Mouse (Mus musculus): ENCODE data around the gene Ddb2. TPM values are rescaled to one million over a fixed set of nuclear protein-coding genes. Genes with fewer than 3 reads are reported as not detected.
A peak's percentile ranks its signal among the peaks of the same experiment; 100 is the strongest.

Ddb2 gene
- total and polyA plus RNA-seq, 2 experiments from 2014 or later: 10.2 to 12.9 TPM

GRCm38 (mm10) chr2:91278749-91279371 lies 42.1 kb upstream of the Ddb2 start:
- Histone ChIP-seq H3K4me2 (ENCODE audit: low read depth) (no peak overlapping the region), H3K4me3 (ENCODE audit: low read depth, low read length) (no peak overlapping the region), H3K27me3 (ENCODE audit: insufficient read depth, low read length) (no peaks in the 10 kb centered on the region), H3K9me3 (ENCODE audit: low read length) (no peaks in the 10 kb centered on the region), H3K9ac (no peak overlapping the region), H3K4me1 (ENCODE audit: insufficient read depth) (no peaks in the 10 kb centered on the region), H3K27ac (ENCODE audit: low read depth, low read length) (no peak overlapping the region), H3K36me3 (ENCODE audit: insufficient read depth) (peaks cover 56% of the 10 kb centered on the region)
- ATAC-seq (peak; percentile 65), DNase-seq (peak; percentile 65)
- TF ChIP-seq CTCF (IDR thresholded peaks at IDR 0.05; ENCODE audit: low read depth): peak; percentile 74
- WGBS: 43% methylated on average over 10 of the region's 10 CpGs

GRCm38 (mm10) chr2:91269687-91270133 lies 32.9 kb upstream of the Ddb2 start:
- ATAC-seq (no peak), DNase-seq (no peak)
- H3K9ac ChIP-seq: no peak overlapping the region
- no peak overlapping the region for H3K4me2 ChIP-seq (ENCODE audit: low read depth)
- peaks cover 68% of the 10 kb centered on the region for H3K36me3 ChIP-seq (ENCODE audit: insufficient read depth)
- H3K27me3 ChIP-seq (ENCODE audit: insufficient read depth, low read length): no peaks in the 10 kb centered on the region
- WGBS: 91% methylated on average over 8 of the region's 8 CpGs
- TF ChIP-seq CTCF (IDR thresholded peaks at IDR 0.05; ENCODE audit: low read depth): no peak
- H3K27ac ChIP-seq (ENCODE audit: low read depth, low read length): no peak overlapping the region
- no peak overlapping the region for H3K4me3 ChIP-seq (ENCODE audit: low read depth, low read length)
- H3K4me1 ChIP-seq (ENCODE audit: insufficient read depth): 0 out of 2 replicates have a peak, but pooled peaks cover 5% of the 10 kb centered on the region
- no peaks in the 10 kb centered on the region for H3K9me3 ChIP-seq (ENCODE audit: low read length)

DNA sequence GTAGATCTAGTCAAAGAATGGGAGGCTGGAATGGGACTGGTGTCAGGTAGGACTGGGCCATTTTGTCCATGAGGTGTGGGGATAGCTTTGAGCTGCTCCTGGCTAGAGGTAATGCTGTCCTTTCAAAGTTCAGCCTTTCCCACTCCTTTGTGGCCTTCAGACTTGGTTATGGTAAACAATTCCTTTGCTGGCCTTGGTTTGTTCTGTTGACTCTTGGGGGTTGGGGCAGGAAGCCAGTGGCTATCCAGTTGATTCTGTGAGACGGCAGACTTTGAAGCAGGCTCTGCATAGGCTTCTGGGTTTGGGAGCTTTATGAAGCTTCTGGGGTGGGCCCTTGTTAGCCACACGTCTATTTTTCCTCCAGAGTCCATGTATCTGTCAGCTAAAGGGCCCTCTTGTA lies 31.9 kb upstream of the Ddb2 start:
- WGBS: 81% methylated on average over 2 of the region's 2 CpGs
- H3K36me3 ChIP-seq (ENCODE audit: insufficient read depth): peaks cover 58% of the 10 kb centered on the region
- ATAC-seq: no peak

GRCm38 (mm10) chr2:91268042-91268441 lies 31.3 kb upstream of the Ddb2 start:
- no peak overlapping the region for H3K27ac ChIP-seq (ENCODE audit: low read depth, low read length)
- H3K36me3 ChIP-seq (ENCODE audit: insufficient read depth): peaks cover 51% of the 10 kb centered on the region
- no peak overlapping the region for H3K4me2 ChIP-seq (ENCODE audit: low read depth)
- no peaks in the 10 kb centered on the region for H3K27me3 ChIP-seq (ENCODE audit: insufficient read depth, low read length)
- WGBS: 94% methylated on average over 3 of the region's 3 CpGs
- no peaks in the 10 kb centered on the region for H3K9me3 ChIP-seq (ENCODE audit: low read length)
- H3K4me1 ChIP-seq (ENCODE audit: insufficient read depth): 0 out of 2 replicates have a peak, but pooled peaks cover 9% of the 10 kb centered on the region
- no peak for ATAC-seq
- no peak overlapping the region for H3K4me3 ChIP-seq (ENCODE audit: low read depth, low read length)
- no peak for DNase-seq
- H3K9ac ChIP-seq: no peak overlapping the region
- no peak for TF ChIP-seq CTCF (IDR thresholded peaks at IDR 0.05; ENCODE audit: low read depth)

More for the DNA sequence above, 31.9 kb upstream of the Ddb2 start:
- Histone ChIP-seq H3K4me1 (ENCODE audit: insufficient read depth) (0 out of 2 replicates have a peak, but pooled peaks cover 9% of the 10 kb centered on the region), H3K9me3 (ENCODE audit: low read length) (no peaks in the 10 kb centered on the region), H3K27ac (ENCODE audit: low read depth, low read length) (no peak overlapping the region), H3K27me3 (ENCODE audit: insufficient read depth, low read length) (no peaks in the 10 kb centered on the region), H3K4me2 (ENCODE audit: low read depth) (no peak overlapping the region), H3K4me3 (ENCODE audit: low read depth, low read length) (no peak overlapping the region), H3K9ac (no peak overlapping the region)
- no peak for TF ChIP-seq CTCF (IDR thresholded peaks at IDR 0.05; ENCODE audit: low read depth)
- no peak for DNase-seq

DNA sequence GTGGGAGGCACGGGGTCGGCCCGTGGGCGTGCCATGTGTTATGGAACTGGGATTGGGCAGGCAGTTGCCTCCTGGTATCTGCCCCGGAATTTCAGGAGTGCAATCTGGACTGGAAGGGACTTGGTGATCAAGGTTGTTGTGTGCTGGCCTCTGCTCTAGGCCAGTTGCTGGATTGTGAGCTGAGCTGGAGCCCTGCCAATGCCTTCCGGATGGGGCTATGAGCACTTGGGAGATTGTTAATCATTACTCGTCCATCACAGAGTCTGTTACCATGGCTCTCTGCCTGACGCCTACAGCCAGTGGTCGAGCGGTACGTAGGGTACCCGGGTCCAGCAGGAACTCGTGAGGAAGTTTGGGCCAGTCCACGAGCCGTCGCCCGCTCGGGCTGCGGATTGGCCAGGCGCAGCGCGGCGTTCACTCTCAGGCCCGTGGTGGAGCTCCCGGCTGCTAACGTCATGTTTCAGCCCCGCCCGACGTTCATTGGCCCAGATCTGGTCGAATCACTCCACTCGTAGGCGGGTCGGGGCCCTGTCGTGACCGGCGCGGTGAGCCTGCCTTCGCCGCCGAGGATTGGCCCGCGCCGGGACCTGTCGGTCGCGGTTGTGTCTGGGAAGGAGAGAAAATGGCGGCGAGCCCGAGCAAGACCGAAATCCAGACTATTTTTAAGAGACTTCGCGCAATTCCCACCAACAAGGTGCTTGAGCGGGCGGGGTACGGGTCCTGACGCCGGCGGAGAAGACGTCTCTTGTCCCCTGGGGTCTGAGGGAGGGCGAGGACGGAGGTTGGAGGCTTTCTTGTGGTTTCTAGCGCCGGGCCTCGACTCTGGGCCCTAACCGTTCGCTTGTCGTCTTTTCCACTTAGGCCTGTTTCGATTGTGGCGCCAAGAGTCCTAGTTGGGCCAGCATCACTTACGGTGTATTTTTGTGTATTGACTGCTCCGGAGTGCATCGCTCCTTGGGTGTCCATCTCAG lies 28.2 kb upstream of the Ddb2 start, which contains the start of gene Arfgap2:
Gene Arfgap2 (plus strand): TSS at position 264 of the 971 bp plus-strand sequence.
- Histone ChIP-seq H3K9ac (peak within 1 kb of the TSS; percentile 84), H3K27me3 (ENCODE audit: insufficient read depth, low read length) (no peaks in the 10 kb centered on the region), H3K36me3 (ENCODE audit: insufficient read depth) (peaks cover 31% of the 10 kb centered on the region), H3K9me3 (ENCODE audit: low read length) (no peaks in the 10 kb centered on the region), H3K27ac (ENCODE audit: low read depth, low read length) (peak within 1 kb of the TSS; percentile 92), H3K4me3 (ENCODE audit: low read depth, low read length) (peak within 1 kb of the TSS; percentile 79), H3K4me1 (ENCODE audit: insufficient read depth) (0 out of 2 replicates have a peak, but pooled peaks cover 9% of the 10 kb centered on the region), H3K4me2 (ENCODE audit: low read depth) (peak within 1 kb of the TSS; percentile 92)
- 4% methylated on average over 72 of the region's 72 CpGs for WGBS
- peak; percentile 99 for ATAC-seq
- DNase-seq: peak; percentile 99
- TF ChIP-seq CTCF (IDR thresholded peaks at IDR 0.05; ENCODE audit: low read depth): no peak

DNA sequence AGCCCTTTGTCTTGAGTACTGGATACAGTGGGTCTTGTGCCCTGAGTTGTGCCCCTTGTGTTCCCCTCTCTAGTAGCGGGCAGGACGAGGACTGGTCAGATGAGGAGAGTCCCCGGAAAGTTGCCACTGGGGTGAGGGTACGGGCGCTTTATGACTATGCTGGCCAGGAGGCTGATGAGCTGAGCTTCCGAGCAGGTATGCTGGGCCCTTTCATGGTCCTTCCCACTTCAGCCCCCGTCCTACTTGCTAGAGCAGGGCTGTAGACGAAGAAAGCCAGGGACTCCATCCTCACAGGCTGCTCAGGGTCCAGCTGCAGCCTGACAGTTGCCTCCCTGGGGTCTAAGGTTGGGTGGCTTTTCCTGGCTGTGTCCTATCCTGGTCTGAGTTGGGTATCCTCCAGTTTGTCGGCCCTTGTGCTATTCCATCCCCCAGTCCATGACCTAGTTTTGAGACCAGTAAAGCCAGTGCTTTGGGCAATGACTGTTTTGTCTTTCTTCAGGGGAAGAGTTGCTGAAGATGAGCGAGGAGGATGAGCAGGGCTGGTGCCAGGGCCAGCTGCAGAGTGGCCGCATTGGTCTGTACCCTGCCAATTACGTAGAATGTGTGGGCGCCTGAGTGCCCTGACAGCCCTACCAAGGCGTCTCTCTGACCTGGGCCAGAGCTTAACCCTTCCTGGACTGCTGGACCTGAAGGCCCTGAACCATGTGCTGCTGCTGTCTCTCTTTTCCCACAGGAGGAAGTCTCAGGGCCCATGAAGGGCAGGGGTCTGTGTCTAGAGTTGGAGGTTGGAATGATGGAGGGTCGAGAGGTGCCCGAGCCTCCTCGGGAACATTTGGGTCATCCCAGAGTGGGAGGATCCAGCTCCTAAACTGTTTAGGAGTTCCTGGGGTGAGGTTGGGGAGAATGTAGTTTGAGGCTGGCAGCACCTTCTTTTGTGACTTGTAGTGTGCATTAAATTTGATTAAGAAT lies 27.2 kb upstream of the Ddb2 start:
- Histone ChIP-seq H3K9me3 (ENCODE audit: low read length) (no peaks in the 10 kb centered on the region), H3K27me3 (ENCODE audit: insufficient read depth, low read length) (no peaks in the 10 kb centered on the region), H3K27ac (ENCODE audit: low read depth, low read length) (peak overlapping the region; percentile 92), H3K4me2 (ENCODE audit: low read depth) (peak overlapping the region; percentile 92), H3K36me3 (ENCODE audit: insufficient read depth) (peaks cover 21% of the 10 kb centered on the region), H3K9ac (peak overlapping the region; percentile 84; the same call in 1 of the 2 replicates), H3K4me1 (ENCODE audit: insufficient read depth) (0 out of 2 replicates have a peak, but pooled peaks cover 9% of the 10 kb centered on the region), H3K4me3 (ENCODE audit: low read depth, low read length) (peak overlapping the region; percentile 79)
- ATAC-seq (no peak), DNase-seq (no peak)
- WGBS: 88% methylated on average over 17 of the region's 17 CpGs
- no peak for TF ChIP-seq CTCF (IDR thresholded peaks at IDR 0.05; ENCODE audit: low read depth)

Data from forebrain, postnatal 0 days (tissue).